Mouse (Mus musculus) neutrophil, adult 5-6 weeks (primary cell): Measurements from ENCODE around the gene Sgpl1. TPM values are rescaled to one million over a fixed set of nuclear protein-coding genes. Genes with fewer than 3 reads are reported as not detected.
A peak's percentile ranks its signal among the peaks of the same experiment; 100 is the strongest.

Source experiments
- ATAC-seq: fragments of 151-379, 151-347 bp; 2 replicates; pipeline ENCODE4 v1.8.0; 2017; ENCODE audit warnings: mild to moderate bottlenecking, moderate TSS enrichment; ENCODE audit not compliant: insufficient number of reproducible peaks, poor library complexity, low FRiP score, severe bottlenecking; ENCODE audit errors: extremely low read depth
- total RNA-seq: library from RNA; stranded (forward); fragments of 200-1000 nt; gene quantifications from 2 replicates; pipeline ENCODE4 v1.2.3, GENCODE M21; 2017

Sgpl1 gene
- total RNA-seq, 1 experiment from 2014 or later: 91.7 TPM

- ATAC-seq: no peak
Measured at GRCm38 (mm10) chr10:61103564-61104114, 43.9 kb downstream of the Sgpl1 start.

- no peak for ATAC-seq
Measured at GRCm38 (mm10) chr10:61091866-61092265, 55.6 kb downstream of the Sgpl1 start.

GRCm38 (mm10) chr10:61089170-61090142 is 58.0 kb downstream of the Sgpl1 start, which contains the start of gene Pcbd1:
Pcbd1 (plus strand) TSS chr10:61089331.
- ATAC-seq: no peak

- ATAC-seq: no peak
Measured at GRCm38 (mm10) chr10:61088468-61088867, 59.0 kb downstream of the Sgpl1 start.

GRCm38 (mm10) chr10:61086502-61086901 is 61.0 kb downstream of the Sgpl1 start:
- ATAC-seq: no peak

- ATAC-seq: no peak
Measured at GRCm38 (mm10) chr10:61085364-61085763, 62.1 kb downstream of the Sgpl1 start.

- ATAC-seq: no peak
Measured at GRCm38 (mm10) chr10:61080931-61081255, 66.6 kb downstream of the Sgpl1 start.

- no peak for ATAC-seq
Measured at GRCm38 (mm10) chr10:61080227-61080930, 67.1 kb downstream of the Sgpl1 start.

- no peak for ATAC-seq
Measured at GRCm38 (mm10) chr10:61075607-61076006, 71.9 kb downstream of the Sgpl1 start.

- no peak for ATAC-seq
Measured at GRCm38 (mm10) chr10:61074643-61075042, 72.9 kb downstream of the Sgpl1 start.

- no peak for ATAC-seq
Measured at GRCm38 (mm10) chr10:61072324-61072723, 75.2 kb downstream of the Sgpl1 start.

GRCm38 (mm10) chr10:61069248-61069647 is 78.3 kb downstream of the Sgpl1 start:
- ATAC-seq: no peak

GRCm38 (mm10) chr10:61068436-61069192 is 78.9 kb downstream of the Sgpl1 start:
- ATAC-seq: peak; percentile 36; the same call in 1 of the 2 replicates

GRCm38 (mm10) chr10:61065287-61066005 is 82.1 kb downstream of the Sgpl1 start:
- ATAC-seq: no peak

- ATAC-seq: no peak
Measured at GRCm38 (mm10) chr10:61064635-61065034, 82.9 kb downstream of the Sgpl1 start.

- no peak for ATAC-seq
Measured at GRCm38 (mm10) chr10:61063271-61063864, 84.1 kb downstream of the Sgpl1 start.

- ATAC-seq: no peak
Measured at GRCm38 (mm10) chr10:61059543-61060110, 87.9 kb downstream of the Sgpl1 start.

- no peak for ATAC-seq
Measured at GRCm38 (mm10) chr10:61059101-61059500, 88.4 kb downstream of the Sgpl1 start.
